Mouse (Mus musculus) lung, embryonic 16.5 days (tissue): ENCODE data around the gene Maco1. TPM values are rescaled to one million over a fixed set of nuclear protein-coding genes. Genes with fewer than 3 reads are reported as not detected.

ENCODE experiments used
- ATAC-seq: fragments of 200-750 bp; cut with Nextera tagmentation; 2 replicates; pipeline ENCODE4 v1.8.0; 2017; ENCODE audit warnings: low read depth, mild to moderate bottlenecking, moderate library complexity
- H3K27ac ChIP-seq: fragments of 300-500 bp; sonication (generic); 2 replicates; pipeline ENCODE4 v1.5.1; 2014; ENCODE audit warnings: mild to moderate bottlenecking, control low read depth, low read length
- H3K27me3 ChIP-seq: fragments of 300-500 bp; sonication (generic); 2 replicates; pipeline ENCODE4 v1.6.1; 2014; ENCODE audit warnings: low read depth, low read length, mixed read lengths; ENCODE audit not compliant: control insufficient read depth, insufficient read depth
- H3K36me3 ChIP-seq: fragments of 300-500 bp; sonication (generic); 2 replicates; pipeline ENCODE4 v1.6.1; 2014; ENCODE audit warnings: low read length; ENCODE audit not compliant: control insufficient read depth, insufficient read depth
- H3K4me1 ChIP-seq: fragments of 300-500 bp; sonication (generic); replicated peaks from 2 replicates; pipeline ENCODE4 v1.6.1; 2014; ENCODE audit warnings: low read length, mixed read lengths; ENCODE audit not compliant: control insufficient read depth, insufficient read depth
- H3K4me2 ChIP-seq: fragments of 300-500 bp; sonication (generic); 2 replicates; pipeline ENCODE4 v1.6.1; 2014; ENCODE audit warnings: low read depth, low read length, control low read depth
- H3K4me3 ChIP-seq: fragments of 300-500 bp; sonication (generic); 2 replicates; pipeline ENCODE4 v1.5.1; 2014; ENCODE audit warnings: mild to moderate bottlenecking, low read length, control low read depth
- H3K9ac ChIP-seq: fragments of 300-500 bp; sonication (generic); 2 replicates; pipeline ENCODE4 v1.6.1; 2014; ENCODE audit warnings: low read length, control low read depth
- H3K9me3 ChIP-seq: fragments of 300-500 bp; sonication (generic); 2 replicates; pipeline ENCODE4 v1.6.1; 2016; ENCODE audit warnings: low read length; ENCODE audit not compliant: control insufficient read depth
- WGBS: fragments of 180-500 bp; shearing (Covaris S2); extraction: QIAGEN DNeasy Blood & Tissue Kit; methylation state at CpG from one replicate; pipeline ENCODE4 v1.1.7; 2014; 5-methylcytosine and 5-hydroxymethylcytosine counted together
- polyA plus RNA-seq: library from polyadenylated mRNA; unstranded; fragments of >200 nt; fragmentation: Nextera tagmentation; extraction: Ambion mirVana; gene quantifications from 2 replicates; pipeline ENCODE4 v1.2.1, GENCODE M21; 2015

Gene Maco1
- polyA plus RNA-seq, 1 experiment from 2014 or later = 36.3 TPM

GRCm38 (mm10) chr4:134865789-134866188 lies 12.6 kb upstream of the Maco1 start:
- H3K4me1 ChIP-seq = 0 out of 2 replicates have a peak, but pooled peaks cover 6% of the 10 kb centered on the region
- H3K9me3 ChIP-seq = no peaks in the 10 kb centered on the region
- no peak overlapping the region for H3K4me2 ChIP-seq
- H3K4me3 ChIP-seq = no peak overlapping the region
- H3K27ac ChIP-seq = no peak overlapping the region
- H3K9ac ChIP-seq = no peak overlapping the region
- peaks cover 5% of the 10 kb centered on the region; the same call in 1 of the 2 replicates for H3K27me3 ChIP-seq
- H3K36me3 ChIP-seq = no peaks in the 10 kb centered on the region
- 83% methylated on average over 5 of the region's 5 CpGs for WGBS
- no peak for ATAC-seq

DNA sequence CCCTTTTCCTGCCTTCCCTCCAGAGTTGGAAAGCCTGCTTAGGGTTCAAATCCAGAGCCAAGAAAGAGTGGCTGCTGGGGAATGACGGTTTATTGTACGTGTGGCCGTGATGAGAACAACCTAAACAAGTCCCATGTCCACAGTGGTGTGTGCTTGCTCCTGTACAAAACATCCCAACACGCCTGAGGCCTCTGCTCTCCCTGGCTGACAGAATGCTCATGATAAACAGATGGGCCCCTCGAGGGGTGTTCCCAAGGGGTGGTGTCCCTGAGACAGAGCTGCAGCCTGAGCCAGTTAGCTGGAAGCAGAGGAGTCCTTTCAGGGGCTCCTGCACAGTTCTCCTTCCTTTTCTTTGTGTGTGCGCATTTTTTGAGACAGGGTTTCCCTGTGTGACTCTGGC lies 12.2 kb upstream of the Maco1 start:
- Histone ChIP-seq H3K36me3 (no peaks in the 10 kb centered on the region), H3K27ac (no peak overlapping the region), H3K4me2 (no peak overlapping the region), H3K27me3 (peaks cover 5% of the 10 kb centered on the region; the same call in 1 of the 2 replicates), H3K4me3 (no peak overlapping the region), H3K9me3 (no peaks in the 10 kb centered on the region), H3K4me1 (0 out of 2 replicates have a peak, but pooled peaks cover 6% of the 10 kb centered on the region), H3K9ac (no peak overlapping the region)
- 61% methylated on average over 6 of the region's 6 CpGs for WGBS
- no peak for ATAC-seq

DNA sequence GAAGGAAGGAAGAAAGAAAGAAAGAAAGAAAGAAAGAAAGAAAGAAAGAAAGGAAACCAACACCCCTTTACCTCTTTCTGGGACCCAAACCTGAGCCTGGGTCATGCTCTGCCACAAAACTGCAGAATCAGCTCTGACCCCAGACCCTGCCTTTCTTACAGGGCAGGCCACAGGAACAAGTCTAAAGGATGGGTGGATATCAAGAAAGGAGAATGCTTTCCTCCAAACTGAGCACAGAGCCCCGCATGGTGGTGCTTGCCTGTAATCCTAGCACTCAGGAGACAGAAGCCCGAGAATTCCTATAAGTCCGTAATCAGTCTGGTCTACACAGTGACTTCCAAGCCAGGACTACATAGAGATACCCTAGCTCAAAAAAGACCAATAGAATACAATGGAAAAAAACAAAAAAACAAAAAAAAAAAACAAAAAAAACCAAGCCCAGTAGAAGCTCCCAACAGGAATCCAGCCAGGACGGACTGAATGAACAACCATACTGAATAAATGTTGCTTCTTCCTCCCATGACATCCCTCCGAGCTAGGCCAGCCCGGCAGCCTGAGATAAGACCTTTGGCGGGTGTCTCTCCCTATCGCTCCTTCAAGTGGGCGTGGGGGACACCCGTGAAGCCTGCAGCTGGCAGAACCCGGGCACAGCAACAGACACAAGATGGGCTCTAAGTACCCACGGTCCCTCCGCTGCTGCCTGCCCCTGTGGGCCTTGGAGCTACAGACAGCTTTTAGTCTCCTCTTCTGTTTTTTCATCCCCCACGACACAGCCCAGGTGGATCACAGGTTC lies 11.0 kb upstream of the Maco1 start, which contains the start of gene Rhd:
Gene Rhd, plus strand, starts transcription at position 600 of the 793 bp plus-strand sequence.
- Histone ChIP-seq H3K4me1 (no peaks in the 10 kb centered on the region), H3K27ac (no peak within 1 kb of the TSS), H3K9me3 (no peaks in the 10 kb centered on the region), H3K4me3 (no peak within 1 kb of the TSS), H3K4me2 (no peak within 1 kb of the TSS), H3K9ac (no peak within 1 kb of the TSS), H3K27me3 (peaks cover 5% of the 10 kb centered on the region; the same call in 1 of the 2 replicates), H3K36me3 (no peaks in the 10 kb centered on the region)
- WGBS = 59% methylated on average over 14 of the region's 14 CpGs
- no peak for ATAC-seq

DNA sequence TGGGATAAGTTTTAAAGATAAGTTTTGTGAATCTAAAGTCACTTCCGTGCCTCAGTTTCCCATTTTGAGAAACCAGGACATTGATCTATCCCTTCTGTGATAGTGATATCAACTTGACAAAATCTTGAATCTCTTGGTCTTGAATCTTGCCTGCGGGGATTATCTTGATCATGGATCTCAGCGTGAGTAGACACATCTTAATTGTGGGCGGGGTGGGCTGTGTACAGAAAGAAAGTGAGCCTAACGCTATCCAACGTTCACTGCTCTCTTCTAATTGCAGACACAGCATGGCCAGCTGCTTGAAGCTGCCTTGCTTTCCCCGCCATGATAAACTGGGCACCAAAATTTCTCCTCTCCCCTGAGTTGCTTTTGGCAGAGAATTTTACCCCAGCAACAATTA lies 9.9 kb upstream of the Maco1 start:
- Histone ChIP-seq H3K36me3 (no peaks in the 10 kb centered on the region), H3K4me3 (no peak overlapping the region), H3K9me3 (no peaks in the 10 kb centered on the region), H3K4me2 (no peak overlapping the region), H3K27ac (no peak overlapping the region), H3K4me1 (no peaks in the 10 kb centered on the region), H3K9ac (no peak overlapping the region), H3K27me3 (no peaks in the 10 kb centered on the region)
- no peak for ATAC-seq
- WGBS = 77% methylated on average over 7 of the region's 7 CpGs

DNA sequence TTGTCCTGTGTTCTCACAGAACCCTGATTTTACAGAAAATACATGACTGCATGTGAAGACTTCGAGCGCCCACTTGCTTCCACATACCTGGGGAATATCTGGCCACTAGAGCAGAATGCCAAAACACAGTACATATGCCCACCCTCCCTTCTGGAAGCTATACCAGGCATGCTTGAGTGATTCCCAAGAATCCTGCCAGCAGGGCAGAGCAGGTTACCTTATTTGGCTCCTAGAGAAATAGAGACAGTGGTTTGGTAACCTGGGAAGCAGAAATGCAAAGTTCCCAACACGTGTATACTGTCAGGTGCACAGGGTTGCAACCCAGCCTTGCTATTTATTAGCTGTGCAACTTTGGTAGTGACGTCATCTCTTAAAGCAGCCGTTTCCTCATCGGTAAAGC lies 8.7 kb upstream of the Maco1 start:
- 55% methylated on average over 6 of the region's 6 CpGs for WGBS

GRCm38 (mm10) chr4:134858494-134858893 lies 5.3 kb upstream of the Maco1 start:
- H3K27me3 ChIP-seq = no peaks in the 10 kb centered on the region
- no peak overlapping the region for H3K4me3 ChIP-seq
- H3K9me3 ChIP-seq = no peaks in the 10 kb centered on the region
- H3K9ac ChIP-seq = no peak overlapping the region
- no peaks in the 10 kb centered on the region for H3K36me3 ChIP-seq
- no peak for ATAC-seq
- WGBS = 88% methylated on average over 4 of the region's 4 CpGs
- H3K4me2 ChIP-seq = no peak overlapping the region
- H3K4me1 ChIP-seq = peaks cover 19% of the 10 kb centered on the region
- H3K27ac ChIP-seq = no peak overlapping the region

More for the DNA sequence above, 8.7 kb upstream of the Maco1 start:
- H3K4me3 ChIP-seq = no peak overlapping the region
- no peak overlapping the region for H3K27ac ChIP-seq
- H3K9ac ChIP-seq = no peak overlapping the region
- H3K27me3 ChIP-seq = no peaks in the 10 kb centered on the region
- no peaks in the 10 kb centered on the region for H3K9me3 ChIP-seq
- ATAC-seq = no peak
- no peaks in the 10 kb centered on the region for H3K36me3 ChIP-seq
- no peaks in the 10 kb centered on the region for H3K4me1 ChIP-seq
- no peak overlapping the region for H3K4me2 ChIP-seq

DNA sequence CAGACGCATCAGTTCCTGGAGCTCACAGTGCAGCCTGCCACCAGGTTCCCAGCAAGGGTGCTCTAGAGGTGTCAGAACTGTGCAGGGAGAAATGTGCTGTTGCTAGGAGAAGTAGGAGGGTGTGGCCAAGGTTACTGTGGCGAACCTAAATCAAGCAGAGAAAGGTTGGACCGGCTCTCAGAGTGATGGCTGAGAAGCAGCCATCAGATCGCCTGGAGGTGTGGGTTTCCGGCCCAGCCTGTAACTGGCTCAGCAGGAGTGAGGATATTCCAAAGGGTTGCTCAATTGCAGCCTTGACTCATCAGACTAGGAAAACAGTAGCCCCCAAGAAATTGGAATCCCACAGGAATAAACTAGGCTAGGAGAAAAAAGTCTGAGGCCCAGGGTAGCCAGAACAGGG lies 3.4 kb upstream of the Maco1 start:
- WGBS = 20% methylated on average over 5 of the region's 5 CpGs
- H3K4me2 ChIP-seq = no peak overlapping the region
- ATAC-seq = no peak
- H3K4me3 ChIP-seq = no peak overlapping the region
- no peaks in the 10 kb centered on the region for H3K36me3 ChIP-seq
- H3K9ac ChIP-seq = no peak overlapping the region
- no peaks in the 10 kb centered on the region for H3K9me3 ChIP-seq
- H3K4me1 ChIP-seq = peaks cover 28% of the 10 kb centered on the region
- no peaks in the 10 kb centered on the region for H3K27me3 ChIP-seq
- no peak overlapping the region for H3K27ac ChIP-seq

DNA sequence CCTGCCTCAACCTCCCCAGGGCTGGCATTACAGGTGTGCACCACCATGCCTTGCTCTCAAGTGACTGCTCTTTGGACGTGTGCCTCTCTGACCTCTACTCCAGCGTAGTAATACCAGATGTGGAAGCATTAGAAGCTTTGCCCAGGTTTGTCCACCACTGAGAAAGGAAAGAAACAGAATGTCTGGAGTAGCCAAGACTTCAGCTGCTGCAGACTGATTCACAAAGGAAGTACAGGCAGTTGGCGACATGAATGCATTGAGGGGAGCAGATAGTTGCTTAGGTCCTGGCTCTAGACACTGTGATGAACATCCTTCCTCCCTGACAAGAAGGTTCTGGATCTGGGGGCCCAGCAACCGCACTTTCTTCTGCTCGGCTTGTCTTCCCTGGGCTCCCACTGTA lies 2.9 kb upstream of the Maco1 start:
- no peaks in the 10 kb centered on the region for H3K27me3 ChIP-seq
- H3K4me1 ChIP-seq = peaks cover 32% of the 10 kb centered on the region
- no peak overlapping the region for H3K4me2 ChIP-seq
- 34% methylated on average over 5 of the region's 5 CpGs for WGBS
- ATAC-seq = no peak
- H3K9me3 ChIP-seq = no peaks in the 10 kb centered on the region
- no peak overlapping the region for H3K27ac ChIP-seq
- no peak overlapping the region for H3K9ac ChIP-seq
- no peaks in the 10 kb centered on the region for H3K36me3 ChIP-seq
- H3K4me3 ChIP-seq = no peak overlapping the region

DNA sequence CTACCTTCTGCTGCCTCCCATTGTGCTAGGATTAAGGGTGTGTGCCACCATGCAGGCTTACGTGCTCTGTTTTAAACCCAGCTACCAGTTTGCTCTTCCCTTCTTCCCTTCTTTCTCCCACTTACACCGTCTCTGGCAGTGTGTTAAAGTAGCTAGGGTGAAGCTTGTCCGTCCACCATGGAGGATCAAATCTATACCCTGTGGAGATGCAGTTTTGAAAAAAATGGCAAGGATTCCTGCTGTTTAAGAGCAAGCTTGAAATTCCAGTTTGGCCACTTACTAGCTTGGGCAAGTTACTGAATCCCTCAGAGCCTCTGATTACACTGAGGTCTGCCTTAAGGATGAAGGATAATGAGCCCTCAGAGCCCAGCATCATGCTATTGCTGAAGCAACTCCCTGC lies 2.2 kb upstream of the Maco1 start:
- ATAC-seq = no peak
- Histone ChIP-seq H3K9me3 (no peaks in the 10 kb centered on the region), H3K9ac (no peak overlapping the region), H3K4me3 (no peak overlapping the region), H3K4me1 (peaks cover 37% of the 10 kb centered on the region), H3K36me3 (no peaks in the 10 kb centered on the region), H3K27me3 (no peaks in the 10 kb centered on the region), H3K27ac (peak overlapping the region; percentile 55), H3K4me2 (no peak overlapping the region)
- WGBS = 43% methylated on average over 3 of the region's 3 CpGs
